Mouse (Mus musculus): Measurements from ENCODE around the gene Loxl3. TPM values are rescaled to one million over a fixed set of nuclear protein-coding genes. Genes with fewer than 3 reads are reported as not detected.
A peak's percentile ranks its signal among the peaks of the same experiment; 100 is the strongest.

The Loxl3 gene
- total RNA-seq, 2 experiments from 2014 or later: 2.4 to 3.5 TPM

DNA sequence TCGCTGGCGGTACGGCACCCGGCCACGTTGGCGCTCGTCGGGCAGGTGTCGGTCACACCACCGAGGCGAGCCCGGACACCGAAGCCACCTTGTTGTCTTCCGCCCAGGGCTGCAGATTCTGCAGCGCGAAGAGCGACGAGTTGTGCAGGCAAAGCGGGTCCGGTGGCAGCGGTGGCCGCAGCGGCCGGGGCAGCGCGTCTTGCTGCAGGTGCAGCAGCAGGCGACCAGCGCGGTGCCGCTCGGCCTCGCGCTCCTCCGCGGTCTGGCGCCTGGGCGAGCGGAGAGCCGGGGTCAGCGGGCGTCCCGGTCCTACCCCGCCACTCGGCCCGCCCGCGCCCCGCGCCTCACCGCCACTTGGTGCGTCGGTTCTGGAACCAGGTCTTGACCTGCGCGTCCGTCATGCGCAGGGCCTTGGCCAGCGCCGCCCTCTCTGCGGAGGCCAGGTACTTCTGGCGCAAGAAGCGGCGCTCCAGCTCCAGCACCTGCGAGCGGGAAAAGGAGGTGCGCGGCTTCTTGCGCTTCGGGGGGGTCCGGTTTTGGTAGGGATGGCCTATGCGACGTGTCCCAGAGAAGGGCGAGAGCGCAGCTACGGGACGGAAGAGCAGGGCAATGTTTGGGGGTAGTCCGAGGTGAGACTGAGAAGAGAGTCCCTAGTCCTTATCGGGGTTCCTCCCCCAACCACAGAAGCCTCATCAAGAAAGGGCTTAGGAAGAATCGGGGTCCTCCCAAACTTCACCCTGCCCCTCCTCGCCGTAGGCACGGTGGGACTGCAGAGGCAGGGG is 34.9 kb downstream of the Loxl3 start:
- H3K4me3 ChIP-seq: no peak overlapping the region
- no peak for DNase-seq (ENCODE audit: low spot score in 2 of 2)
- TF ChIP-seq CTCF (conservative IDR thresholded peaks at IDR 0.05): no peak
- no peak overlapping the region for H3K27ac ChIP-seq

DNA sequence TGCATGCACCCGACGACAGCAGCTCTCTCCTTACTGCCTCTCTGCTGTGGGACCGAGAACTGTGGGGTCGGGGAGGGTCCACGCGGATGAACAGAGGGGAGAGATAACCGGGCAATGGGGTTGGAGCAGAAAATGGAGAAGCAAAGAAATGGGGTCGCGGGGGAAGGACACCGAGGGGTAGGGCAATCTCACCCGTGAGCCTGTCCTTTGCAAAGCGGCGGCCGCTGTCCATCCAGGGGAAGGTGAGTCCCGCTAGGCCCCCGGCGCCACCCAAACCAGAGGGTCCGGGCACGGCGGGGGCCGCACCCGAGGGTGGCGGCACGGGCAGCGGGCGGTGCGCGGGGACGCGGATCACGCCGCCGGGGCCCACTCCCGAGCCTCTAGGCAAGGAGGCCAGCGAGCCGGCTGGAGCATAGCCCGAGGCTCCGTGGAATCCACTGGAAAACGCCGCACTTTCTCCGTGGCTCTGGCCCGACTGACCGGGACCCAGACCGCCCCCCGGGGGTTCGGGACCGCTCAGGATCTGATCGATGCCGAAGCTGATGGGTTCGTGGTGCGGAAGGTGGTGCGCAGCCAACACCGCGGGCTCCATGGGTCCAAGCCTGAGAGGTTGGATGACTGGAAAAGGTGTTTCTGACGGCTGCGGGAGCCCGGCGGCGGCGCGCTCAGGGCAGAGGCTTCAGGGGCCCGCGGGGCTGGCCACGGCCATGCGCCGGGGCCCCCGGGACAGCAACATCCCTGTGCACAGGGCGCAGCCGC is 35.7 kb downstream of the Loxl3 start:
- no peak overlapping the region for H3K4me3 ChIP-seq
- H3K27ac ChIP-seq: no peak overlapping the region
- no peak for DNase-seq (ENCODE audit: low spot score in 2 of 2)
- TF ChIP-seq CTCF (conservative IDR thresholded peaks at IDR 0.05): no peak

- Histone ChIP-seq H3K27ac (no peak within 1 kb of the TSS), H3K4me3 (no peak within 1 kb of the TSS)
- no peak for DNase-seq (ENCODE audit: low spot score in 2 of 2)
- TF ChIP-seq CTCF (conservative IDR thresholded peaks at IDR 0.05): no peak
These were observed 36.1 kb downstream of the Loxl3 start, which contains the start of gene Tlx2 for GRCm38 (mm10) chr6:83070247-83070310. TSS of gene Tlx2 (minus strand) at chr6:83070293.

- TF ChIP-seq CTCF (conservative IDR thresholded peaks at IDR 0.05): no peak
- no peak overlapping the region for H3K4me3 ChIP-seq
- no peak overlapping the region for H3K27ac ChIP-seq
- DNase-seq (ENCODE audit: low spot score in 2 of 2): no peak
These were observed 36.6 kb downstream of the Loxl3 start for GRCm38 (mm10) chr6:83070311-83071219.

DNA sequence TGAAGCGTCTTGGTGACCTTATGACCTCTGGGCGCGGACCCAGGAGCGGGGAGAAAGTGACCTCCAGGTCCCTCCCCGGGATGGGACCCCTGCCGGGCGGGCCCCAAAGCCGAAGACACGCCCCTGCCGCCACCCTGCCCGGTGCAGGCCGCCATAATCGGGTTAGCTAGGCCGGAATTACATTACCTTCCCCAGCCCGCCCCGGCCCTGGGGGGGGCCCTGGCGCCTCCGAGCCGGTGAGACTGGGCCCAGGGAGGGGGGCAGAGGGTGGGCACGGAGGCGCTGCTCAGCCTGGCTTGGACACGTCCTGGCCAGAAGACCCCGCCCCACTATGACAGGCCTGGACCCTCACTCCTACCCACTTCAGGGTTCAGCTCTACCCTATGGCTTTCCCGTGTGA is 37.2 kb downstream of the Loxl3 start:
- DNase-seq (ENCODE audit: low spot score in 2 of 2): no peak
- H3K4me3 ChIP-seq: no peak overlapping the region
- no peak for TF ChIP-seq CTCF (conservative IDR thresholded peaks at IDR 0.05)
- no peak overlapping the region for H3K27ac ChIP-seq

DNA sequence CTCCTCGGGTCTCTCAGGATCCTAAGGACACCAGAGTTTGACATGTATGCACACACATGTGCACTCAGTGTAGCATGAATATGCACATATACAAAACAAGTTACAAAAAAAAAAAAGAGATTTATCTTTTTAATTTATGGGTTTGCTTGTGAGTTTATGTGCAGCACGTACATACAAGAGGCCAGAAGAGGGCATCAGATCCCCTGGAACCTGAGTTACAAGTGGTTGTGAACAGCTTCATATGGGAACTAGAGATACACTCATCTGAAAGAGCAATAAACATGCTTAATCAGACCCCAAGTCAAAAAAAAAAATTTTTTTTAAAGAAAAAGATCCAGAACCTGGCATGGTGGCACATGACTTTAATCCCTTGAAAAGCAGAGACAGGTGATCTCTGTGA is 41.0 kb downstream of the Loxl3 start:
- no peak overlapping the region for H3K27ac ChIP-seq
- no peak for DNase-seq (ENCODE audit: low spot score in 2 of 2)
- H3K4me3 ChIP-seq: no peak overlapping the region
- peak; percentile 49 for TF ChIP-seq CTCF (conservative IDR thresholded peaks at IDR 0.05)

DNA sequence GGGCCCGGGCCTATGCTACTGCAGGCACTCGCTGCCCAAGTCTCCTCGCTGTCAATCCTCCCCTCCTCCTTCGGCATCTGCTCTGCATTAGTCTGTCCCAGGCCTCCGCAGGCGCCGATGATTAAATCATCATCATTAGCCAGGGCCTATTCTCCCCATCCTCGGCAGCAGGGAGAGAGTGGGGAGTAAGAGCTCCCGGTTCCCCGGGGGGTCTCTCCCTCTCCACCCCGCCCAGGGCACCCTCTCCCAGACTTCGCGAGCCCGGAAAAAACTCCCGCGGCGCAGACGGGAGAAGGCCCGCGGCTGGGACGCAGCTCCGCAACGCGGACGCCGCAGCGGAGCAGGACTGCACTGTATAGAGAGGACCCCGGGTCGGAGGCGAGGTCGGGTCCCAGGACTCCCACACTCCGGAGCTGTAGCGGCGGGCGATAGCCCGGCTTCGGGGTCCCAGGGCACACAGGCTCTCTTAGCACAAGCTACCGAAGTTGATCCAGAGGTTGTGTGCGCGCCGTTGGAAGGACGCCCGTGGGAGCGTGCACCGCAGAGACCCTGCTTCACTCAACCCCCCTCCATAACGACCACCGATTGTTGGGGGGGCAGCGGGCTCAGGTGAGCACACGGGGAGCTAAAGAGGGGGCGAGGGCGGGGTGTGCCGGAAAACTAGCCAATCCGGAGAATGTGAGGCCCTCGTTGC is 43.8 kb downstream of the Loxl3 start, which contains the start of gene Pcgf1:
TSS of gene Pcgf1 (plus strand) at position 240 of the 694 bp plus-strand sequence.
- peak within 1 kb of the TSS; percentile 99 for H3K27ac ChIP-seq
- TF ChIP-seq CTCF (conservative IDR thresholded peaks at IDR 0.05): no peak
- DNase-seq (ENCODE audit: low spot score in 2 of 2): peak; percentile 19 to 60
- peak within 1 kb of the TSS; percentile 95 for H3K4me3 ChIP-seq

DNA sequence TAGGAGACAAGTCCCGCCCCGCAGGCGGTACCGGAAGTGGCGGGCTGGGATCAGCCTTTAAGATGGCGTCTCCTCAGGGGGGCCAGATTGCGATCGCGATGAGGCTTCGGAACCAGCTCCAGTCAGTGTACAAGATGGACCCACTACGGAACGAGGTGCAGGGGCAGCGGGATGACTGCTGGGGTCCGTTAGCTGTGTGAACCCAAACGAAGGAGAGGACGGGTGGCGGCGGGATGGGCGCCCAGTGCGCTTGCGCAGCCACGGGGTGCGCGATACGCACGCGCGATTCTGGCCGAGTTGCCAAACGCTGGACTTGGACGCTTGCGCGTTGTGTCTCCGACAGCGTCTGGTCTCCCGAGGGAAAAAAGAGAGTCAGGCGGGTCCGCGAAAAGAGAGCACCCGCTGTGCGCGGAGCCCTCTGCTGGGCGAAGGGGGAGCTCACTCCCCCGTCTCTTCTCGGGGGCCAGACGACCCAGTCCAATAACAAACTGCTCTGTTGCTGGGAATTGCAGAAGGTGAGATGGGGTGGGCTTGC is 44.4 kb downstream of the Loxl3 start:
- DNase-seq (ENCODE audit: low spot score in 2 of 2): peak; percentile 97 to 100

DNA sequence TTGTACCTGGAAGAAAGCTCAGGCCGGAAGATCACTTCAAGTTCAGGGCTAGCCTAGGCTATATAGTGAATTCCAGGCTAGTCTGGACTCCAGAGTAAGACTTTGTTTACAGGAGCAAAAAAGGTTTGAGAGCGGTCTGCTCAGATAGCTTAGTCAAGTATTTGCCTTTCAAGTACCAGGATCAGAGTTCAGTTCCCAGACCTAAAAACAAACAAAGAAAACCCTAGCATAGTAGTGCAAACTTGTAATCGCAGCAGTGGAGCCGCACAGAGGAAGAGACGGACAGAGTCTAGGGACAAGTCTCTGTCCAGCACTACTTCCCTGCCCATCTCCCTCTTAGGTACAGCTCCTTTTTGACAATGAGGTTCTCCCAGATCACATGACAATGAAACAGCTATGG is 46.2 kb downstream of the Loxl3 start:
- TF ChIP-seq CTCF (conservative IDR thresholded peaks at IDR 0.05): no peak
- no peak for DNase-seq (ENCODE audit: low spot score in 2 of 2)
- no peak overlapping the region for H3K27ac ChIP-seq
- no peak overlapping the region for H3K4me3 ChIP-seq

More for the DNA sequence above, 44.4 kb downstream of the Loxl3 start:
- peak overlapping the region; percentile 95 for H3K4me3 ChIP-seq
- peak; percentile 82 for TF ChIP-seq CTCF (conservative IDR thresholded peaks at IDR 0.05)
- peak overlapping the region; percentile 99 for H3K27ac ChIP-seq

GRCm38 (mm10) chr6:83083497-83083896 is 49.5 kb downstream of the Loxl3 start:
- no peak for DNase-seq (ENCODE audit: low spot score in 2 of 2)
- H3K4me3 ChIP-seq: no peak overlapping the region
- no peak for TF ChIP-seq CTCF (conservative IDR thresholded peaks at IDR 0.05)
- no peak overlapping the region for H3K27ac ChIP-seq

GRCm38 (mm10) chr6:83084477-83084876 is 50.5 kb downstream of the Loxl3 start:
- H3K4me3 ChIP-seq: no peak overlapping the region
- no peak for TF ChIP-seq CTCF (conservative IDR thresholded peaks at IDR 0.05)
- H3K27ac ChIP-seq: no peak overlapping the region
- DNase-seq (ENCODE audit: low spot score in 2 of 2): no peak
